Mouse (Mus musculus) liver, embryonic 15.5 days (tissue): ENCODE measurements around the gene Ttc7. TPM values are rescaled to one million over a fixed set of nuclear protein-coding genes. Genes with fewer than 3 reads are reported as not detected.
"Not testable (repeated sequence)": the region's sequence is repeated elsewhere in the genome, so short reads cannot be mapped to it uniquely, and the experiment has no call there.

Experiments
- ATAC-seq: fragments of 200-750 bp; cut with Nextera tagmentation; 2 replicates; pipeline ENCODE4 v1.8.0; 2017; ENCODE audit warnings: moderate number of reproducible peaks, mild to moderate bottlenecking, moderate library complexity; ENCODE audit not compliant: insufficient read depth
- H3K27ac ChIP-seq: fragments of 300-500 bp; sonication (generic); replicated peaks from 2 replicates; pipeline ENCODE4 v1.5.1; 2015; ENCODE audit warnings: mild to moderate bottlenecking, inconsistent platforms
- H3K27me3 ChIP-seq: fragments of 300-500 bp; sonication (generic); 2 replicates; pipeline ENCODE4 v1.6.1; 2015; ENCODE audit warnings: mild to moderate bottlenecking, inconsistent platforms
- H3K36me3 ChIP-seq: fragments of 300-500 bp; sonication (generic); replicated peaks from 2 replicates; pipeline ENCODE4 v1.6.1; 2015; ENCODE audit warnings: moderate library complexity, mild to moderate bottlenecking, inconsistent platforms
- H3K4me1 ChIP-seq: fragments of 300-500 bp; sonication (generic); replicated peaks from 2 replicates; pipeline ENCODE4 v1.6.1; 2015; ENCODE audit warnings: inconsistent platforms
- H3K4me2 ChIP-seq: fragments of 300-500 bp; sonication (generic); 2 replicates; pipeline ENCODE4 v1.6.1; 2015; ENCODE audit warnings: moderate library complexity, mild to moderate bottlenecking, inconsistent platforms
- H3K4me3 ChIP-seq: fragments of 300-500 bp; sonication (generic); replicated peaks from 2 replicates; pipeline ENCODE4 v1.5.1; 2015; ENCODE audit warnings: mild to moderate bottlenecking, inconsistent platforms
- H3K9ac ChIP-seq: fragments of 300-500 bp; sonication (generic); 2 replicates; pipeline ENCODE4 v1.6.1; 2015; ENCODE audit warnings: moderate library complexity, mild to moderate bottlenecking, inconsistent platforms
- H3K9me3 ChIP-seq: fragments of 300-500 bp; sonication (generic); replicated peaks from 2 replicates; pipeline ENCODE4 v1.6.1; 2016; ENCODE audit warnings: inconsistent platforms
- WGBS: fragments of 180-500 bp; shearing (Covaris S2); methylation state at CpG from one replicate; pipeline ENCODE4 v1.1.7; 2015; ENCODE audit warnings: mixed read lengths; ENCODE audit not compliant: insufficient replicate concordance; 5-methylcytosine and 5-hydroxymethylcytosine counted together
- polyA plus RNA-seq: library from polyadenylated mRNA; unstranded; fragments of >200 nt; fragmentation: Nextera tagmentation; extraction: Ambion mirVana; gene quantifications from 2 replicates; pipeline ENCODE4 v1.2.1, GENCODE M21; 2015

The Ttc7 gene
- polyA plus RNA-seq, 1 experiment from 2014 or later, result 10.8 TPM

GRCm38 (mm10) chr17:87287197-87287777 is 4.6 kb downstream of the Ttc7 start:
- no peak for ATAC-seq
- H3K4me3 ChIP-seq, result no peak overlapping the region
- peaks cover 60% of the 10 kb centered on the region for H3K4me1 ChIP-seq

GRCm38 (mm10) chr17:87288131-87288530 is 5.4 kb downstream of the Ttc7 start:
- Histone ChIP-seq H3K9me3 (no peaks in the 10 kb centered on the region), H3K27me3 (no peaks in the 10 kb centered on the region), H3K4me3 (no peak overlapping the region), H3K36me3 (peaks cover 24% of the 10 kb centered on the region), H3K4me1 (peaks cover 56% of the 10 kb centered on the region), H3K9ac (no peak overlapping the region), H3K27ac (no peak overlapping the region), H3K4me2 (no peak overlapping the region)
- 72% methylated on average over 12 of the region's 12 CpGs for WGBS
- ATAC-seq, result no peak

More at GRCm38 (mm10) chr17:87287197-87287777, 4.6 kb downstream of the Ttc7 start:
- Histone ChIP-seq H3K36me3 (peaks cover 16% of the 10 kb centered on the region), H3K4me2 (no peak overlapping the region), H3K9me3 (no peaks in the 10 kb centered on the region), H3K27me3 (no peaks in the 10 kb centered on the region), H3K27ac (no peak overlapping the region), H3K9ac (no peak overlapping the region)
- WGBS, result 76% methylated on average over 8 of the region's 8 CpGs

GRCm38 (mm10) chr17:87289367-87289766 is 6.7 kb downstream of the Ttc7 start:
- no peak overlapping the region for H3K4me3 ChIP-seq
- H3K9me3 ChIP-seq, result no peaks in the 10 kb centered on the region
- no peak for ATAC-seq
- H3K4me1 ChIP-seq, result peaks cover 43% of the 10 kb centered on the region
- 70% methylated on average over 5 of the region's 5 CpGs for WGBS
- H3K36me3 ChIP-seq, result peaks cover 37% of the 10 kb centered on the region
- no peak overlapping the region for H3K9ac ChIP-seq
- H3K27me3 ChIP-seq, result no peaks in the 10 kb centered on the region
- no peak overlapping the region for H3K4me2 ChIP-seq
- H3K27ac ChIP-seq, result no peak overlapping the region

GRCm38 (mm10) chr17:87291037-87291436 is 8.4 kb downstream of the Ttc7 start:
- Histone ChIP-seq H3K4me1 (peaks cover 41% of the 10 kb centered on the region), H3K4me2 (no peak overlapping the region), H3K36me3 (peaks cover 47% of the 10 kb centered on the region), H3K27me3 (no peaks in the 10 kb centered on the region), H3K9me3 (no peaks in the 10 kb centered on the region), H3K9ac (no peak overlapping the region), H3K27ac (no peak overlapping the region), H3K4me3 (no peak overlapping the region)
- 75% methylated on average over 7 of the region's 7 CpGs for WGBS
- peak; percentile 25; the same call in 1 of the 2 replicates for ATAC-seq

GRCm38 (mm10) chr17:87291782-87292181 is 9.1 kb downstream of the Ttc7 start:
- H3K4me3 ChIP-seq, result no peak overlapping the region
- WGBS, result 77% methylated on average over 5 of the region's 5 CpGs
- H3K4me1 ChIP-seq, result peaks cover 40% of the 10 kb centered on the region
- H3K9ac ChIP-seq, result no peak overlapping the region
- H3K9me3 ChIP-seq, result no peaks in the 10 kb centered on the region
- no peak overlapping the region for H3K27ac ChIP-seq
- H3K36me3 ChIP-seq, result peaks cover 47% of the 10 kb centered on the region
- no peak for ATAC-seq
- H3K4me2 ChIP-seq, result no peak overlapping the region
- no peaks in the 10 kb centered on the region for H3K27me3 ChIP-seq

- no peak overlapping the region for H3K4me3 ChIP-seq
- H3K4me2 ChIP-seq, result no peak overlapping the region
- WGBS, result 76% methylated on average over 5 of the region's 5 CpGs
- H3K27ac ChIP-seq, result no peak overlapping the region
- no peaks in the 10 kb centered on the region for H3K27me3 ChIP-seq
- H3K4me1 ChIP-seq, result peaks cover 28% of the 10 kb centered on the region
- H3K9ac ChIP-seq, result no peak overlapping the region
- ATAC-seq, result no peak
- H3K9me3 ChIP-seq, result no peaks in the 10 kb centered on the region
- peaks cover 47% of the 10 kb centered on the region for H3K36me3 ChIP-seq
These were observed 10.4 kb downstream of the Ttc7 start for GRCm38 (mm10) chr17:87293125-87293524.

GRCm38 (mm10) chr17:87295738-87296137 is 13.1 kb downstream of the Ttc7 start:
- 51% methylated on average over 7 of the region's 7 CpGs for WGBS
- Histone ChIP-seq H3K9ac (no peak overlapping the region), H3K27me3 (no peaks in the 10 kb centered on the region), H3K4me1 (peaks cover 41% of the 10 kb centered on the region), H3K4me3 (no peak overlapping the region), H3K9me3 (no peaks in the 10 kb centered on the region), H3K27ac (no peak overlapping the region), H3K36me3 (peaks cover 43% of the 10 kb centered on the region), H3K4me2 (no peak overlapping the region)
- ATAC-seq, result no peak

- H3K27me3 ChIP-seq, H3K27ac ChIP-seq, H3K9me3 ChIP-seq, H3K4me2 ChIP-seq, H3K9ac ChIP-seq, ATAC-seq, H3K4me3 ChIP-seq: not testable (repeated sequence)
- H3K36me3 ChIP-seq, result peaks cover 39% of the 10 kb centered on the region
- H3K4me1 ChIP-seq, result peaks cover 37% of the 10 kb centered on the region
- 77% methylated on average over 1 of the region's 1 CpGs for WGBS
These were observed 14.0 kb downstream of the Ttc7 start for GRCm38 (mm10) chr17:87296701-87297100.

- H3K9me3 ChIP-seq, result no peaks in the 10 kb centered on the region
- H3K9ac ChIP-seq, result no peak overlapping the region
- peaks cover 52% of the 10 kb centered on the region for H3K4me1 ChIP-seq
- peak overlapping the region; percentile 62; the same call in 1 of the 2 replicates for H3K27ac ChIP-seq
- no peak overlapping the region for H3K4me2 ChIP-seq
- WGBS, result 40% methylated on average over 6 of the region's 6 CpGs
- no peaks in the 10 kb centered on the region for H3K27me3 ChIP-seq
- H3K4me3 ChIP-seq, result no peak overlapping the region
- H3K36me3 ChIP-seq, result peaks cover 16% of the 10 kb centered on the region
- ATAC-seq, result peak; percentile 20; the same call in 1 of the 2 replicates
These were observed 16.3 kb downstream of the Ttc7 start for GRCm38 (mm10) chr17:87298944-87299343.

GRCm38 (mm10) chr17:87300340-87300739 is 17.7 kb downstream of the Ttc7 start:
- Histone ChIP-seq H3K9ac (no peak overlapping the region), H3K4me1 (peaks cover 55% of the 10 kb centered on the region), H3K36me3 (peaks cover 2% of the 10 kb centered on the region; the same call in 1 of the 2 replicates), H3K4me2 (no peak overlapping the region), H3K27me3 (no peaks in the 10 kb centered on the region), H3K9me3 (no peaks in the 10 kb centered on the region), H3K27ac (no peak overlapping the region), H3K4me3 (no peak overlapping the region)
- 85% methylated on average over 10 of the region's 10 CpGs for WGBS
- ATAC-seq, result no peak

GRCm38 (mm10) chr17:87301607-87302006 is 18.9 kb downstream of the Ttc7 start:
- 45% methylated on average over 9 of the region's 9 CpGs for WGBS
- H3K4me3 ChIP-seq, H3K4me2 ChIP-seq, H3K36me3 ChIP-seq, ATAC-seq, H3K27ac ChIP-seq, H3K9me3 ChIP-seq, H3K27me3 ChIP-seq, H3K9ac ChIP-seq: not testable (repeated sequence)
- peaks cover 43% of the 10 kb centered on the region for H3K4me1 ChIP-seq
